Mouse (Mus musculus) liver, postnatal 0 days (tissue): Measurements from ENCODE around the gene Lipa. TPM values are rescaled to one million over a fixed set of nuclear protein-coding genes. Genes with fewer than 3 reads are reported as not detected.

Source experiments
- ATAC-seq: fragments of 200-750 bp; cut with Nextera tagmentation; 2 replicates; pipeline ENCODE4 v1.8.0; 2017; ENCODE audit warnings: mild to moderate bottlenecking, moderate library complexity
- DNase-seq: peaks from one replicate; pipeline ENCODE4 v3.0.0-alpha.2; 2016
- H3K27ac ChIP-seq: fragments of 300-500 bp; sonication (generic); 2 replicates; pipeline ENCODE4 v1.5.1; 2014; ENCODE audit warnings: antibody characterized with exemption, moderate library complexity, mild to moderate bottlenecking, low read depth
- H3K27me3 ChIP-seq: fragments of 300-500 bp; sonication (generic); 2 replicates; pipeline ENCODE4 v1.6.1; 2014; ENCODE audit warnings: low read length, control low read depth, mixed read lengths; ENCODE audit not compliant: insufficient read depth
- H3K36me3 ChIP-seq: fragments of 300-500 bp; sonication (generic); replicated peaks from 2 replicates; pipeline ENCODE4 v1.6.1; 2014; ENCODE audit warnings: mild to moderate bottlenecking, control low read depth, low read length, moderate library complexity, mixed read lengths; ENCODE audit not compliant: insufficient read depth
- H3K4me1 ChIP-seq: fragments of 300-500 bp; sonication (generic); 2 replicates; pipeline ENCODE4 v1.6.1; 2014; ENCODE audit warnings: antibody characterized with exemption, mild to moderate bottlenecking, control low read depth; ENCODE audit not compliant: insufficient read depth
- H3K4me2 ChIP-seq: fragments of 300-500 bp; sonication (generic); 2 replicates; pipeline ENCODE4 v1.6.1; 2014; ENCODE audit warnings: low read depth, mild to moderate bottlenecking, low read length, moderate library complexity, mixed read lengths
- H3K4me3 ChIP-seq: fragments of 300-500 bp; sonication (generic); 2 replicates; pipeline ENCODE4 v1.5.1; 2014; ENCODE audit warnings: low read depth, low read length
- H3K9ac ChIP-seq: fragments of 300-500 bp; sonication (generic); replicated peaks from 2 replicates; pipeline ENCODE4 v1.6.1; 2014; ENCODE audit warnings: mild to moderate bottlenecking, moderate library complexity
- H3K9me3 ChIP-seq: fragments of 300-500 bp; sonication (generic); 2 replicates; pipeline ENCODE4 v1.6.1; 2016; ENCODE audit warnings: mild to moderate bottlenecking, control low read depth, low read length, mixed read lengths
- CTCF ChIP-seq: sonication (generic); IDR thresholded peaks from 2 replicates; pipeline ENCODE4 v1.5.1; 2016; ENCODE audit warnings: antibody characterized with exemption, low read depth
- EP300 ChIP-seq: IDR thresholded peaks from 2 replicates; pipeline ENCODE4 v1.6.1; 2016; ENCODE audit warnings: antibody characterized with exemption, low read depth, mild to moderate bottlenecking
- WGBS: fragments of 180-500 bp; shearing (Covaris S2); extraction: QIAGEN DNeasy Blood & Tissue Kit; methylation state at CpG from one replicate; pipeline ENCODE4 v1.1.7; 2014; ENCODE audit not compliant: insufficient replicate concordance; 5-methylcytosine and 5-hydroxymethylcytosine counted together
- polyA plus RNA-seq: library from polyadenylated mRNA; unstranded; fragments of >200 nt; fragmentation: Nextera tagmentation; extraction: Ambion mirVana; gene quantifications from 2 replicates; pipeline ENCODE4 v1.2.1, GENCODE M21; 2015

The Lipa gene
- polyA plus RNA-seq, 1 experiment from 2014 or later = 139 TPM

- peaks cover 9% of the 10 kb centered on the region; the same call in 1 of the 2 replicates for H3K36me3 ChIP-seq
- ATAC-seq (peak; percentile 46), DNase-seq (peak; percentile 23)
- H3K4me2 ChIP-seq = peak overlapping the region; percentile 92
- no peaks in the 10 kb centered on the region for H3K9me3 ChIP-seq
- peak overlapping the region; percentile 91 for H3K27ac ChIP-seq
- peaks cover 11% of the 10 kb centered on the region for H3K4me1 ChIP-seq
- peak overlapping the region; percentile 86 for H3K9ac ChIP-seq
- peak; percentile 50 for TF ChIP-seq CTCF
- 0 out of 2 replicates have a peak, but pooled peaks have one; percentile 6 for TF ChIP-seq EP300
- peak overlapping the region; percentile 85 for H3K4me3 ChIP-seq
- no peaks in the 10 kb centered on the region for H3K27me3 ChIP-seq
- under 1% methylated on average over 11 of the region's 11 CpGs for WGBS
Measured at GRCm38 (mm10) chr19:34526321-34526923, 852 bp downstream of the Lipa start.

DNA sequence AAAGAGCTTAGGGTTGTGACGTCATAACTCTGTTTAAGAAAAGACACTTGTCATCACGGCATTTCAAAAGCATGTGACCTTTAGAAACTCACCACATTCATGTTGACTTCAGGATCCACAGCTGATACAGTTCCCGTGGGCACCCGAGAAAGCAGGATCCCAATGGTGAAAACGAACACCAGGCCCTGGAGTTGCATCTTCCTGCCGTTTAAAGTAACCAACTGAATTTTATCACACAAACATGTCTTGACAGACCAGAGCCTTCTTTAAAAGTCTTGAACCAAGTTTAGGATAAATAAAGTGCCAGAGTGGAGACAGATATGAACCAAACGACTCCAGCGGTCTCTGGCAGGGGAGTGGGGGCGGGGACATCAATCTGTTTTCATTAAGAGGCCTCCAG lies 2.6 kb downstream of the Lipa start:
- no peak for ATAC-seq

GRCm38 (mm10) chr19:34523106-34523725 lies 4.1 kb downstream of the Lipa start:
- WGBS = 83% methylated on average over 12 of the region's 12 CpGs
- Histone ChIP-seq H3K9ac (no peak overlapping the region), H3K4me3 (no peak overlapping the region), H3K9me3 (no peaks in the 10 kb centered on the region), H3K36me3 (peaks cover 25% of the 10 kb centered on the region; the same call in 1 of the 2 replicates), H3K4me1 (peaks cover 27% of the 10 kb centered on the region), H3K27me3 (no peaks in the 10 kb centered on the region), H3K4me2 (no peak overlapping the region), H3K27ac (no peak overlapping the region)
- TF ChIP-seq EP300 (no peak), CTCF (no peak)
- ATAC-seq (no peak), DNase-seq (no peak)

More for the DNA sequence above, 2.6 kb downstream of the Lipa start:
- WGBS = 62% methylated on average over 9 of the region's 9 CpGs
- H3K9me3 ChIP-seq = no peaks in the 10 kb centered on the region
- no peak overlapping the region for H3K27ac ChIP-seq
- peak overlapping the region; percentile 35; the same call in 1 of the 2 replicates for H3K9ac ChIP-seq
- TF ChIP-seq EP300 = no peak
- TF ChIP-seq CTCF = no peak
- no peak for DNase-seq
- no peak overlapping the region for H3K4me3 ChIP-seq
- H3K36me3 ChIP-seq = peaks cover 19% of the 10 kb centered on the region; the same call in 1 of the 2 replicates
- H3K4me1 ChIP-seq = peaks cover 16% of the 10 kb centered on the region
- H3K4me2 ChIP-seq = peak overlapping the region; percentile 92
- H3K27me3 ChIP-seq = no peaks in the 10 kb centered on the region

DNA sequence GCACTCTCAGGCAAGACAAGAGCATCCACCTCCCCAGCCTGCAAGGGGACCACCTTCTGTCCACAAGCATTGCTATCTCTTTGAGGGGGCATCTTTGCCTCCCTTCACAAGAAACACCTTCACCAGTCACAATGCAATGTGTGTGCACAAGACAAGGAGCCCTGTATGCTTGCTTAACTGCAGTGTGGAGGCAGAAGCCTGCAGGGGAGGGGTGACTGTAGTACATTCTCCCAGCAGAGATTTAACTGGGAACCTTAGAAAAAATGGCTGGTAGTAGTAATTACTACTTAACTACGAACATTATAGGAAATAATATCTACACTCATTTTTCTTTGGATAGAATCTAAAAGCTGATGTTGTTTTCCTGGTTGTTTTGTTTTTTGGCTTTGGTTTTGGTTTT lies 5.3 kb downstream of the Lipa start:
- Histone ChIP-seq H3K4me2 (no peak overlapping the region), H3K9me3 (no peaks in the 10 kb centered on the region), H3K36me3 (peaks cover 25% of the 10 kb centered on the region; the same call in 1 of the 2 replicates), H3K4me3 (no peak overlapping the region), H3K27me3 (no peaks in the 10 kb centered on the region), H3K27ac (no peak overlapping the region), H3K9ac (no peak overlapping the region), H3K4me1 (peaks cover 38% of the 10 kb centered on the region)
- ATAC-seq (no peak), DNase-seq (no peak)
- 76% methylated on average over 1 of the region's 1 CpGs for WGBS
- TF ChIP-seq EP300 = no peak
- no peak for TF ChIP-seq CTCF

DNA sequence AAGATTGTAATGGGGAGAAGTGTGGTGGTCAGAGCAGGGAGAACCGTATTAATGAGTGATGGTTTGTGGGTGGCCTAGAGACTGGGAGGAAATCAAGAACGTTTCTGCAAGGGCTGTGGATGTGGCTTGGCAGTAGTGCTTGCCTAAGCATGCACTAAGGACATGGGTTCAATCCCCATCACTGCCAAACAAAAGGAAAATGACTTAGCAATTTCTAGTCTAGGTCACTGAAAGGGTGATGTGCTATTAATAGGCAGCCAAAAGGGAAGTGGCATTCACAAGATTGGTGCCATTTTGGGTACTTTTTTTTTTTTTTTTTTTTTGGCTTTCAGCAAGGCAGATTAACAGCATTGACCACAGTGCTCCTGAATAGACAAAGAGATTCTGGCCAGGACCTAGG lies 5.9 kb downstream of the Lipa start:
- DNase-seq = no peak
- H3K4me3 ChIP-seq = no peak overlapping the region
- ATAC-seq = no peak
- H3K27ac ChIP-seq = no peak overlapping the region
- H3K36me3 ChIP-seq = peaks cover 25% of the 10 kb centered on the region; the same call in 1 of the 2 replicates
- TF ChIP-seq CTCF (no peak), EP300 (no peak)
- 40% methylated on average over 2 of the region's 2 CpGs for WGBS
- no peaks in the 10 kb centered on the region for H3K27me3 ChIP-seq
- H3K9ac ChIP-seq = no peak overlapping the region
- no peak overlapping the region for H3K4me2 ChIP-seq
- peaks cover 44% of the 10 kb centered on the region for H3K4me1 ChIP-seq
- H3K9me3 ChIP-seq = no peaks in the 10 kb centered on the region

DNA sequence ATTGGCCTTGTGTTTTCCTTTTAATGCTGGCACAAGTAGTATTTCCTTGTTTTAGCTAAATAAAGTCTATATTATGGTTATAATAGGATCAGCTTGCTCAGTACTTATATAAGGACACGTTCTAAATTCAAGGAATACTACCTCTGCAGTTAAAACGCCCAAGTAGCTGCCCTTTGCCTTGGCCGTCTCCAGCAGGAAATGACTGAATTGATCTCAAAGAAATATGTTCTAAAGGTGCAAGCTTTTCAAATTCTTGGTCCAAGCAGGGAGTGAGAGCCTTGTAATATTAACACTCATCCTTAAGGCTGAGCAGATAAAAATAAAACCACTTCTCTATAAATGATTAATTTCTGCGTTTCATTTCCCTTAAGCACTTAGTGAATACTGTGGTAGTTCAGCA lies 7.2 kb downstream of the Lipa start:
- DNase-seq (no peak), ATAC-seq (no peak)
- Histone ChIP-seq H3K4me2 (no peak overlapping the region), H3K27ac (no peak overlapping the region), H3K9ac (no peak overlapping the region), H3K36me3 (peaks cover 27% of the 10 kb centered on the region; the same call in 1 of the 2 replicates), H3K4me3 (no peak overlapping the region), H3K4me1 (peaks cover 47% of the 10 kb centered on the region), H3K27me3 (no peaks in the 10 kb centered on the region), H3K9me3 (no peaks in the 10 kb centered on the region)
- 69% methylated on average over 4 of the region's 4 CpGs for WGBS
- no peak for TF ChIP-seq CTCF
- TF ChIP-seq EP300 = no peak
